Mouse (Mus musculus): ENCODE measurements at regions not wholly inside any gene's neighbourhood (a gene's known extent, or its start where the extent isn't known, plus 50 kb on each side); places are given as distances from the start of the nearest gene placed in this dataset.

GRCm38 (mm10) chr7:54734039-54734438 lies 101.3 kb upstream of the Luzp2 start:
- peak; percentile 24 for DNase-seq (ENCODE audit: low spot score)

GRCm38 (mm10) chr7:54734861-54735260 lies 100.4 kb upstream of the Luzp2 start:
- no peak for DNase-seq (ENCODE audit: low spot score)

- DNase-seq (ENCODE audit: low spot score), result no peak
Measured at GRCm38 (mm10) chr7:54767341-54767740, 68.0 kb upstream of the Luzp2 start.

GRCm38 (mm10) chr7:54768683-54769082 lies 66.6 kb upstream of the Luzp2 start:
- DNase-seq (ENCODE audit: low spot score), result no peak

- DNase-seq (ENCODE audit: low spot score), result no peak
Measured at GRCm38 (mm10) chr7:54781939-54782520, 53.3 kb upstream of the Luzp2 start.

- no peak for DNase-seq (ENCODE audit: low spot score)
Measured at GRCm38 (mm10) chr7:54782604-54783003, 52.7 kb upstream of the Luzp2 start.

- no peak for DNase-seq (ENCODE audit: low spot score)
Measured at GRCm38 (mm10) chr7:54783550-54784529, 51.5 kb upstream of the Luzp2 start.
